Mouse (Mus musculus) lung, postnatal 25 days (tissue): ENCODE measurements around the gene Slc1a1.

Experiments used
- DNase-seq: peaks from one replicate; pipeline ENCODE4 v3.0.0; 2022; ENCODE audit warnings: low spot score

Gene Slc1a1

GRCm38 (mm10) chr19:28852001-28852400 is 17.2 kb downstream of the Slc1a1 start:
- DNase-seq: no peak

- DNase-seq: no peak
Measured at GRCm38 (mm10) chr19:28854831-28855230, 20.0 kb downstream of the Slc1a1 start.

- DNase-seq: no peak
Measured at GRCm38 (mm10) chr19:28860246-28860645, 25.4 kb downstream of the Slc1a1 start.

- no peak for DNase-seq
Measured at GRCm38 (mm10) chr19:28863626-28864025, 28.8 kb downstream of the Slc1a1 start.

- no peak for DNase-seq
Measured at GRCm38 (mm10) chr19:28864981-28865380, 30.1 kb downstream of the Slc1a1 start.

GRCm38 (mm10) chr19:28865501-28865900 is 30.7 kb downstream of the Slc1a1 start:
- DNase-seq: no peak

GRCm38 (mm10) chr19:28869251-28869855 is 34.5 kb downstream of the Slc1a1 start:
- no peak for DNase-seq

GRCm38 (mm10) chr19:28870351-28870750 is 35.5 kb downstream of the Slc1a1 start:
- no peak for DNase-seq

GRCm38 (mm10) chr19:28879476-28879875 is 44.6 kb downstream of the Slc1a1 start:
- DNase-seq: no peak

- no peak for DNase-seq
Measured at GRCm38 (mm10) chr19:28883126-28883525, 48.3 kb downstream of the Slc1a1 start.

- peak; percentile 10 for DNase-seq
Measured at GRCm38 (mm10) chr19:28888496-28888895, 53.6 kb downstream of the Slc1a1 start.

- DNase-seq: no peak
Measured at GRCm38 (mm10) chr19:28889251-28889650, 54.4 kb downstream of the Slc1a1 start.

GRCm38 (mm10) chr19:28891238-28891637 is 56.4 kb downstream of the Slc1a1 start:
- no peak for DNase-seq

GRCm38 (mm10) chr19:28891864-28892263 is 57.0 kb downstream of the Slc1a1 start:
- no peak for DNase-seq

- DNase-seq: no peak
Measured at GRCm38 (mm10) chr19:28896639-28897038, 61.8 kb downstream of the Slc1a1 start.

- no peak for DNase-seq
Measured at GRCm38 (mm10) chr19:28897497-28897896, 62.6 kb downstream of the Slc1a1 start.

- no peak for DNase-seq
Measured at GRCm38 (mm10) chr19:28900771-28901170, 65.9 kb downstream of the Slc1a1 start.

- no peak for DNase-seq
Measured at GRCm38 (mm10) chr19:28902111-28902510, 67.3 kb downstream of the Slc1a1 start.

- no peak for DNase-seq
Measured at GRCm38 (mm10) chr19:28902806-28903205, 68.0 kb downstream of the Slc1a1 start.

GRCm38 (mm10) chr19:28903536-28904119 is 68.8 kb downstream of the Slc1a1 start:
- DNase-seq: no peak

- no peak for DNase-seq
Measured at GRCm38 (mm10) chr19:28908186-28908585, 73.3 kb downstream of the Slc1a1 start.

GRCm38 (mm10) chr19:28908693-28909092 is 73.8 kb downstream of the Slc1a1 start:
- DNase-seq: no peak

- DNase-seq: no peak
Measured at GRCm38 (mm10) chr19:28914598-28914997, 79.7 kb downstream of the Slc1a1 start.

GRCm38 (mm10) chr19:28915602-28916250 is 80.9 kb downstream of the Slc1a1 start:
- no peak for DNase-seq
